Mouse (Mus musculus): ENCODE measurements at regions not wholly inside any gene's neighbourhood (a gene's known extent, or its start where the extent isn't known, plus 50 kb on each side); places are given as distances from the start of the nearest gene placed in this dataset.
"Not testable (repeated sequence)": the region's sequence is repeated elsewhere in the genome, so short reads cannot be mapped to it uniquely, and the experiment has no call there.

DNA sequence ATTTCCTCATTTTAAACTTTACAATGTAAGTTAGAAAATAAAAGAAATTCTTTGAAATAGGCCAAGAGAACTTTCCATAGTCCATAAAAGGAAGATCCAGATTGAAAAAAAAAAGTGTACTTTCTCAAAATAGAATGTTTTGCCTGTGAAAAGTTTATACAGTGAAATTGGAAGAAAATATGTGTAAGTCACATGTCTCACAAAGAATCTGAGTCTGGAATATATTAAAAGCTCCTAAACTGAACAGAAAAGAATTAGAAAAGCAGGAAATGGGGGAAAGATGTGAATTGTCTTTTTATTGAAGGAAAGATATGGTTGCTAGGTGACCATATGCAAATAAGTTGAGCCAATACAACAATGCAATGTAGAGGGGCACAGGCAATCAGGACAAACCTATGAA lies 197.7 kb upstream of the Gm20594 start:
- peak; percentile 91 for ATAC-seq (ENCODE audit: low TSS enrichment)

DNA sequence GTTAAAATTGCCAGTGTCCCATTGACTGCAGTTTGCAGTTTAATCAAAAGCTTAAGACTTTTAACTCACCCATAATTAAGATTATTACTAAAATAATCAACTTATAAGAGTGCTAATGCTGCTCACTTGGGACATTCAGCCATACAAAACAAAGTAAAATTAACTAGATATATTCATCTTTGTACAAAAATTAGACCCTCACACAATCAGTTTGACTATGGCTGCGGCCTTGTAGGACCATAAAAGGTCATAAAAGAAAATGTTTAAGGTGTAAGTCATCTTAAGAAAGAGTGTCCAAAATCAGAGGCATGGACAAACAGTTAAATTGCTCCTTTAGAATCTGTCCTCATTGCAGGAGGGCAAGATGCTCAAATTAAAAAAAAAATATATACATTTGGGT lies 186.0 kb upstream of the Gm20594 start:
- ATAC-seq (ENCODE audit: low TSS enrichment): not testable (repeated sequence)

DNA sequence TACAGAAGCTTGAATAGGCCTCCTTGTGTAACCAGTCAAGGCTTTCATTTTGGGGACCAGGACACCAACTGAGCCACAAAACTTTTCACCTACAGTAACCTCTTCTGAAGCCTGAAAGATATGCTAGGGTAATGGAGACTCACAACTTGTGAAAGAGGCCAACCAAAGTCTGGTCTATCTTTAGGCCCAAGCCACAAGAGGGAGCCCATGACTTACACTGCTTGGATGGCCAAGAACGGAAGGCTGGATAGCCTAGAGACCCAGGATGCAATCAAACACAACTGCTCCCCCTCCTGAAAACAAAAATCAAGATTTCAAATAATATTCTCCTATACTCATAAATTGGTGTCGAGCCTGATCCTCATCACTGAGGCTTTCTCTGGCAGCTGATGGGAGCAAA lies 166.4 kb upstream of the Gm20594 start:
- peak; percentile 77; the same call in 1 of the 2 replicates for ATAC-seq (ENCODE audit: low TSS enrichment)
